Comparison of ENCODE assay signal across 13 mouse cellular contexts in genomic region chr2:36081446-36081845, GRCm38 (mm10). TPM values are rescaled to one million over a fixed set of nuclear protein-coding genes. Genes with fewer than 3 reads are reported as not detected.
DNase-seq lines count a peak whose midpoint lies in the region; ATAC-seq and TF ChIP-seq lines count a peak whose summit lies in the region.
"Had no signal": no experiment of that assay in that cellular context is flagged by ENCODE, and none has a peak within 500 bp of the region (broad histone marks: within the 10 kb centered on the region; RNA-seq: fewer than 3 reads in every experiment).

No protein-coding gene starts in this region.

- DNase-seq in intestine, embryonic 14.5 days (ENCODE audit: low spot score): peak; percentile 56
- DNase-seq in kidney, adult 2 months: peak; percentile 18
- peak; percentile 41 for DNase-seq in yolk sac, embryonic 10.5 days (ENCODE audit: low spot score)
- DNase-seq in midbrain, postnatal 0 days (ENCODE audit: low spot score): no peak
- no peak for DNase-seq in left cerebral cortex, adult 8-10 months (ENCODE audit: low spot score in 2 of 2)
- DNase-seq in lung, adult 2 months: no peak
- DNase-seq: heart, adult 11 months; lung, postnatal 10 days had no signal

- TF ChIP-seq CTCF in intestine, postnatal 0 days (IDR thresholded peaks at IDR 0.05; ENCODE audit: low read depth): no peak
- no peak for TF ChIP-seq CTCF in kidney, adult 2 months (conservative IDR thresholded peaks at IDR 0.05; ENCODE audit: insufficient read depth, insufficient read length, low read depth, low read length)
- TF ChIP-seq CTCF in midbrain, postnatal 0 days (IDR thresholded peaks at IDR 0.05): no peak
- no peak for TF ChIP-seq CTCF in lung, adult 2 months (IDR thresholded peaks at IDR 0.05; ENCODE audit: insufficient read depth, low read length)

- peak; percentile 63; the same call in 1 of the 2 replicates for ATAC-seq in intestine, embryonic 14.5 days (replicated peaks; ENCODE audit: low FRiP score, low TSS enrichment, low read depth)
- no peak for ATAC-seq in intestine, postnatal 0 days
- peak; percentile 64 for ATAC-seq in limb, embryonic 13.5 days (ENCODE audit: low FRiP score, low read depth)
- no peak for ATAC-seq in midbrain, postnatal 0 days (ENCODE audit: low FRiP score)
- ATAC-seq: forebrain, embryonic 15.5 days had no signal

- H3K27me3 ChIP-seq in intestine, embryonic 14.5 days (replicated peaks; ENCODE audit: control insufficient read depth, insufficient read depth, low read length): peaks cover 3% of the 10 kb centered on the region; the same call in 1 of the 2 replicates
- H3K27me3 ChIP-seq in intestine, postnatal 0 days (replicated peaks; ENCODE audit: control insufficient read depth, insufficient read depth, low read length): peaks cover 6% of the 10 kb centered on the region; the same call in 1 of the 2 replicates
- no peaks in the 10 kb centered on the region for H3K27me3 ChIP-seq in kidney, adult 2 months (replicated peaks; ENCODE audit: control insufficient read depth, insufficient read depth, low read length)
- peaks cover 13% of the 10 kb centered on the region for H3K27me3 ChIP-seq in limb, embryonic 13.5 days
- H3K27me3 ChIP-seq in midbrain, postnatal 0 days (ENCODE audit: insufficient read depth, low read length): no peaks in the 10 kb centered on the region; the same call in 1 of the 2 replicates
- H3K27me3 ChIP-seq: forebrain, embryonic 15.5 days had no signal

- no peak overlapping the region for H3K9ac ChIP-seq in intestine, embryonic 14.5 days (ENCODE audit: low read length)
- no peak overlapping the region for H3K9ac ChIP-seq in intestine, postnatal 0 days (ENCODE audit: low read depth, low read length)
- H3K9ac ChIP-seq in limb, embryonic 13.5 days: no peak overlapping the region
- H3K9ac ChIP-seq in midbrain, postnatal 0 days (replicated peaks; ENCODE audit: low read length, poor library complexity, severe bottlenecking): no peak overlapping the region
- H3K9ac ChIP-seq: forebrain, embryonic 15.5 days; hindbrain, embryonic 14.5 days had no signal

- 12% methylated on average over 9 of the region's 9 CpGs for WGBS in intestine, embryonic 14.5 days
- WGBS in intestine, postnatal 0 days: 16% methylated on average over 9 of the region's 9 CpGs
- WGBS in kidney, adult 2 months: 18% methylated on average over 9 of the region's 9 CpGs
- WGBS in limb, embryonic 13.5 days: 22% methylated on average over 9 of the region's 9 CpGs
- WGBS in midbrain, postnatal 0 days: 36% methylated on average over 9 of the region's 9 CpGs
- 37% methylated on average over 9 of the region's 9 CpGs for WGBS in lung, adult 2 months

- H3K4me2 ChIP-seq in intestine, embryonic 14.5 days (ENCODE audit: low read length): no peak overlapping the region
- no peak overlapping the region for H3K4me2 ChIP-seq in intestine, postnatal 0 days (replicated peaks; ENCODE audit: low read depth)
- H3K4me2 ChIP-seq in limb, embryonic 13.5 days (replicated peaks): no peak overlapping the region
- no peak overlapping the region for H3K4me2 ChIP-seq in midbrain, postnatal 0 days (ENCODE audit: low read depth, low read length, poor library complexity, severe bottlenecking)
- H3K4me2 ChIP-seq: forebrain, embryonic 15.5 days; hindbrain, embryonic 14.5 days had no signal

- peaks cover 7% of the 10 kb centered on the region; the same call in 1 of the 2 replicates for H3K4me1 ChIP-seq in intestine, embryonic 14.5 days (replicated peaks; ENCODE audit: control insufficient read depth, insufficient read depth, low read length)
- H3K4me1 ChIP-seq in intestine, postnatal 0 days (replicated peaks; ENCODE audit: control insufficient read depth, insufficient read depth, low read length): no peaks in the 10 kb centered on the region
- H3K4me1 ChIP-seq in kidney, adult 2 months (ENCODE audit: control insufficient read depth, insufficient read depth, low read length): no peaks in the 10 kb centered on the region
- peaks cover 37% of the 10 kb centered on the region for H3K4me1 ChIP-seq in limb, embryonic 13.5 days
- no peaks in the 10 kb centered on the region for H3K4me1 ChIP-seq in midbrain, postnatal 0 days (ENCODE audit: insufficient read depth, low read length)
- no peaks in the 10 kb centered on the region for H3K4me1 ChIP-seq in lung, adult 2 months (ENCODE audit: control insufficient read depth, insufficient read depth, low read length)

- H3K9me3 ChIP-seq in intestine, embryonic 14.5 days (ENCODE audit: control insufficient read depth, low read length): no peaks in the 10 kb centered on the region
- H3K9me3 ChIP-seq in intestine, postnatal 0 days (ENCODE audit: control insufficient read depth): no peaks in the 10 kb centered on the region
- no peaks in the 10 kb centered on the region for H3K9me3 ChIP-seq in limb, embryonic 13.5 days
- H3K9me3 ChIP-seq in midbrain, postnatal 0 days (ENCODE audit: low read length): no peaks in the 10 kb centered on the region
- H3K9me3 ChIP-seq: forebrain, embryonic 15.5 days had no signal

- TF ChIP-seq POLR2A in kidney, adult 2 months (IDR thresholded peaks at IDR 0.05; ENCODE audit: low read depth, low read length): no peak
- TF ChIP-seq POLR2A in lung, adult 2 months (IDR thresholded peaks at IDR 0.05; ENCODE audit: borderline replicate concordance, extremely low read depth, low read depth, low read length): no peak

- H3K27ac ChIP-seq in intestine, embryonic 14.5 days (ENCODE audit: low read depth): no peak overlapping the region
- no peak overlapping the region for H3K27ac ChIP-seq in intestine, postnatal 0 days (ENCODE audit: low read depth, low read length)
- no peak overlapping the region for H3K27ac ChIP-seq in kidney, adult 2 months (ENCODE audit: insufficient read depth, low read depth, low read length)
- no peak overlapping the region for H3K27ac ChIP-seq in limb, embryonic 13.5 days
- no peak overlapping the region for H3K27ac ChIP-seq in midbrain, postnatal 0 days (ENCODE audit: low read depth, low read length)
- H3K27ac ChIP-seq: forebrain, embryonic 15.5 days; hindbrain, embryonic 14.5 days had no signal

- H3K4me3 ChIP-seq in intestine, embryonic 14.5 days (ENCODE audit: low read depth, low read length): no peak overlapping the region
- H3K4me3 ChIP-seq in intestine, postnatal 0 days (ENCODE audit: low read depth, low read length): no peak overlapping the region
- no peak overlapping the region for H3K4me3 ChIP-seq in kidney, adult 2 months (ENCODE audit: insufficient read depth, low read depth, low read length)
- no peak overlapping the region for H3K4me3 ChIP-seq in limb, embryonic 13.5 days
- H3K4me3 ChIP-seq in midbrain, postnatal 0 days (ENCODE audit: low read depth, low read length): no peak overlapping the region
- no peak overlapping the region for H3K4me3 ChIP-seq in lung, adult 2 months (replicated peaks; ENCODE audit: extremely low read depth, low read depth, low read length)
- H3K4me3 ChIP-seq: forebrain, embryonic 15.5 days had no signal

- H3K36me3 ChIP-seq in intestine, embryonic 14.5 days (ENCODE audit: control insufficient read depth, insufficient read depth, low read length): no peaks in the 10 kb centered on the region
- no peaks in the 10 kb centered on the region for H3K36me3 ChIP-seq in intestine, postnatal 0 days (ENCODE audit: control insufficient read depth, insufficient read depth)
- H3K36me3 ChIP-seq in kidney, adult 2 months (ENCODE audit: control insufficient read depth, insufficient read depth, low read length): no peaks in the 10 kb centered on the region
- H3K36me3 ChIP-seq in limb, embryonic 13.5 days: no peaks in the 10 kb centered on the region
- H3K36me3 ChIP-seq in midbrain, postnatal 0 days (ENCODE audit: insufficient read depth, low read length): no peaks in the 10 kb centered on the region
- H3K36me3 ChIP-seq: forebrain, embryonic 15.5 days had no signal

RNA-seq across cellular contexts. Expression of gene Lhx6, which starts 23.8 kb away (rescaled TPM):
- polyA plus RNA-seq in intestine, embryonic 14.5 days (2014; fragmentation: Nextera tagmentation; extraction: Ambion mirVana): 1.5 and 2.0 TPM in 2 replicates
- 0.58 and 0.61 TPM in 2 replicates for polyA plus RNA-seq in intestine, postnatal 0 days (2015; fragmentation: Nextera tagmentation; extraction: Ambion mirVana)
- 1.4 and 1.7 TPM in 2 replicates for polyA plus RNA-seq in kidney, adult 2 months (2012; rRNA removed)
- 0.92 and 1.1 TPM in 2 replicates for polyA plus RNA-seq in limb, embryonic 13.5 days (2015; fragmentation: Nextera tagmentation; extraction: Ambion mirVana)
- 0.60 and 1.9 TPM in 2 replicates for total RNA-seq in midbrain, postnatal 0 days (2014; rRNA removed)
- 1.6 and 2.5 TPM in 2 replicates for polyA plus RNA-seq in midbrain, postnatal 0 days (2015; fragmentation: Nextera tagmentation; extraction: Ambion mirVana)
- 10 to 100 TPM; 15.4 to 20.3 (median 19.0) TPM for total RNA-seq in left cerebral cortex, adult 8-10 months (2022)
- 1.8 and 3.6 TPM in 2 replicates for polyA plus RNA-seq in lung, adult 2 months (2012; rRNA removed)

RNA-seq across cellular contexts. Expression of gene Morn5, which starts 32.2 kb away (rescaled TPM):
- polyA plus RNA-seq in intestine, embryonic 14.5 days (2014; fragmentation: Nextera tagmentation; extraction: Ambion mirVana): 0.35 TPM in 1 of 2 replicates, not detected in the other
- not detected in 2 replicates for polyA plus RNA-seq in intestine, postnatal 0 days (2015; fragmentation: Nextera tagmentation; extraction: Ambion mirVana)
- polyA plus RNA-seq in kidney, adult 2 months (2012; rRNA removed): 0.61 and 1.7 TPM in 2 replicates
- polyA plus RNA-seq in limb, embryonic 13.5 days (2015; fragmentation: Nextera tagmentation; extraction: Ambion mirVana): 0.36 TPM in 1 of 2 replicates, not detected in the other
- 1.4 and 3.8 TPM in 2 replicates for total RNA-seq in midbrain, postnatal 0 days (2014; rRNA removed)
- polyA plus RNA-seq in midbrain, postnatal 0 days (2015; fragmentation: Nextera tagmentation; extraction: Ambion mirVana): 2.1 and 3.5 TPM in 2 replicates
- 1 to 10 TPM; 1.5 to 2.6 (median 2.1) TPM for total RNA-seq in left cerebral cortex, adult 8-10 months (2022)
- 3.0 and 4.4 TPM in 2 replicates for polyA plus RNA-seq in lung, adult 2 months (2012; rRNA removed)
- polyA plus RNA-seq: embryonic facial prominence, embryonic 11.5 days had no signal

RNA-seq across cellular contexts. Expression of gene Ndufa8, which starts 32.2 kb away (rescaled TPM):
- 273 and 289 TPM in 2 replicates for polyA plus RNA-seq in intestine, embryonic 14.5 days (2014; fragmentation: Nextera tagmentation; extraction: Ambion mirVana)
- polyA plus RNA-seq in intestine, postnatal 0 days (2015; fragmentation: Nextera tagmentation; extraction: Ambion mirVana): 343 and 361 TPM in 2 replicates
- polyA plus RNA-seq in kidney, adult 2 months (2012; rRNA removed): 203 and 261 TPM in 2 replicates
- polyA plus RNA-seq in limb, embryonic 13.5 days (2015; fragmentation: Nextera tagmentation; extraction: Ambion mirVana): 200 and 208 TPM in 2 replicates
- total RNA-seq in midbrain, postnatal 0 days (2014; rRNA removed): 87.4 and 95.2 TPM in 2 replicates
- polyA plus RNA-seq in midbrain, postnatal 0 days (2015; fragmentation: Nextera tagmentation; extraction: Ambion mirVana): 339 and 388 TPM in 2 replicates
- 100 to 1,000 TPM; 173 to 188 (median 186) TPM for total RNA-seq in left cerebral cortex, adult 8-10 months (2022)
- polyA plus RNA-seq in lung, adult 2 months (2012; rRNA removed): 52.3 and 56.0 TPM in 2 replicates

RNA-seq across cellular contexts. Expression of gene Mrrf, which starts 54.7 kb away (rescaled TPM):
- 33.3 and 38.3 TPM in 2 replicates for polyA plus RNA-seq in intestine, embryonic 14.5 days (2014; fragmentation: Nextera tagmentation; extraction: Ambion mirVana)
- 17.3 and 20.4 TPM in 2 replicates for polyA plus RNA-seq in intestine, postnatal 0 days (2015; fragmentation: Nextera tagmentation; extraction: Ambion mirVana)
- polyA plus RNA-seq in kidney, adult 2 months (2012; rRNA removed): 54.0 and 65.1 TPM in 2 replicates
- 23.8 and 31.3 TPM in 2 replicates for polyA plus RNA-seq in limb, embryonic 13.5 days (2015; fragmentation: Nextera tagmentation; extraction: Ambion mirVana)
- total RNA-seq in midbrain, postnatal 0 days (2014; rRNA removed): 12.2 and 13.7 TPM in 2 replicates
- polyA plus RNA-seq in midbrain, postnatal 0 days (2015; fragmentation: Nextera tagmentation; extraction: Ambion mirVana): 16.7 and 16.8 TPM in 2 replicates
- total RNA-seq in left cerebral cortex, adult 8-10 months (2022): 10 to 100 TPM; 15.4 to 25.6 (median 18.5) TPM
- 18.2 and 24.5 TPM in 2 replicates for polyA plus RNA-seq in lung, adult 2 months (2012; rRNA removed)

RNA-seq across cellular contexts. Expression of gene Rbm18, which starts 55.1 kb away (rescaled TPM):
- polyA plus RNA-seq in intestine, embryonic 14.5 days (2014; fragmentation: Nextera tagmentation; extraction: Ambion mirVana): 63.3 and 74.0 TPM in 2 replicates
- polyA plus RNA-seq in intestine, postnatal 0 days (2015; fragmentation: Nextera tagmentation; extraction: Ambion mirVana): 26.5 and 28.9 TPM in 2 replicates
- 10.9 and 15.2 TPM in 2 replicates for polyA plus RNA-seq in kidney, adult 2 months (2012; rRNA removed)
- 85.9 and 94.2 TPM in 2 replicates for polyA plus RNA-seq in limb, embryonic 13.5 days (2015; fragmentation: Nextera tagmentation; extraction: Ambion mirVana)
- 56.6 and 59.0 TPM in 2 replicates for total RNA-seq in midbrain, postnatal 0 days (2014; rRNA removed)
- polyA plus RNA-seq in midbrain, postnatal 0 days (2015; fragmentation: Nextera tagmentation; extraction: Ambion mirVana): 99.6 and 102 TPM in 2 replicates
- total RNA-seq in left cerebral cortex, adult 8-10 months (2022): 10 to 100 TPM; 42.1 to 48.2 (median 42.9) TPM
- 10.6 and 14.5 TPM in 2 replicates for polyA plus RNA-seq in lung, adult 2 months (2012; rRNA removed)

Comparison
In these comparisons a context has a peak if more than half of its experiments do, and no peak if none do; other contexts are left out.
1. ATAC-seq: peak in intestine, embryonic 14.5 days (single experiment) and limb, embryonic 13.5 days (single experiment); none in intestine, postnatal 0 days (single experiment) and midbrain, postnatal 0 days (single experiment).
2. DNase-seq: peak in intestine, embryonic 14.5 days (single experiment), kidney, adult 2 months (single experiment) and yolk sac, embryonic 10.5 days (single experiment); none in midbrain, postnatal 0 days (single experiment), left cerebral cortex, adult 8-10 months (0 of 2) and lung, adult 2 months (single experiment).